Mouse (Mus musculus) adrenal gland, postnatal 25 days (tissue): ENCODE measurements around the gene Thy1. TPM values are rescaled to one million over a fixed set of nuclear protein-coding genes. Genes with fewer than 3 reads are reported as not detected.
A peak's percentile ranks its signal among the peaks of the same experiment; 100 is the strongest.

Source experiments
- DNase-seq: peaks from one replicate; pipeline ENCODE4 v3.0.0; 2021; ENCODE audit warnings: mixed read lengths
- total RNA-seq: library from RNA; stranded (reverse); gene quantifications from 2 replicates; pipeline ENCODE4 v1.2.3, GENCODE M21; 2021

The Thy1 gene
- total RNA-seq, 1 experiment from 2014 or later, result 37.7 TPM

GRCm38 (mm10) chr9:44033957-44034727 lies 9.0 kb upstream of the Thy1 start:
- DNase-seq, result no peak

DNA sequence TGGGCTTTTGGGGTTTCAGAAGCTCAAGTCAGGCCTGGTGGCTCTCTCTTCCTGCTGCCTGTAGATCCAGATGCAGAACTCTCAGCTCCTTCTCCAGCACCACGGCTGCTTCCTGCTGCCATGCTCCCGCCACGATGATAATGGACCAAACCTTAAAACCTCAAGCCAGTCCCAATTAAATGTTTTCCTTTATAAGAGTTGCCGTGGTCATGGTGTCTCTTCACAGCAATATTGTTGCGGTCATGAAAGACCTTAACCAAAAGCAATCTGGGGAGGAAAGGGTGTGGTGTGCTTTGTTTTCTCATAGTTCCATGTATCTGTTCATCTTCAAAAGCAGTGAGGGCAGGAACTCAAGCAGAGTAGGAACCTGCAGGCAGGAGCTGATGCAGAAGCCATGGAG lies 6.1 kb upstream of the Thy1 start:
- no peak for DNase-seq

- no peak for DNase-seq
These were observed 1.4 kb upstream of the Thy1 start for GRCm38 (mm10) chr9:44041511-44042395.

GRCm38 (mm10) chr9:44042396-44042680 lies 846 bp upstream of the Thy1 start:
- DNase-seq, result no peak

DNA sequence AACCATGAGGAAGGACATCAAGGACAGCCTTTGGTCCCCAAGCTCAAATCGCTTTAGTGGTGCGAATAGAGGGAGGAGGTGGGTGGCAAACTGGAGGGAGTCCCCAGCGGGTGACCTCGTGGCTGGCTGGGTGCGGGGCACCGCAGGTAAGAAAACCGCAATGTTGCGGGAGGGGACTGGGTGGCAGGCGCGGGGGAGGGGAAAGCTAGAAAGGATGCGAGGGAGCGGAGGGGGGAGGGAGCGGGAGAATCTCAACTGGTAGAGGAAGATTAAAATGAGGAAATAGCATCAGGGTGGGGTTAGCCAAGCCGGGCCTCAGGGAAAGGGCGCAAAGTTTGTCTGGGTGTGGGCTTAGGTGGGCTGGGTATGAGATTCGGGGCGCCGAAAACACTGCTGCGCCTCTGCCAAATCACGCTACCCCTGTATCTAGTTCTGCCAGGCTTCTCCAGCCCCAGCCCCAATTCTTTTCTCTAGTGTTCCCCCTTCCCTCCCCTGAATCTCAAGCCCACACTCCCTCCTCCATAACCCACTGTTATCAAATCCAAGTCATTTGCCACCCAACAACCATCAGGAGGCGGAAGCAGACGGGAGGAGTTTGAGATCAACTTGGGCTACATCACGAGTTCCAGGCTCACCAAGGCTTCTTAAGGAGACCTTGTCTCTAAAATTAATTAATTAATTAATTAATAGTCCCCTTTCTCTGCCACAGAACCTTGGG lies 683 bp downstream of the Thy1 start:
- no peak for DNase-seq

DNA sequence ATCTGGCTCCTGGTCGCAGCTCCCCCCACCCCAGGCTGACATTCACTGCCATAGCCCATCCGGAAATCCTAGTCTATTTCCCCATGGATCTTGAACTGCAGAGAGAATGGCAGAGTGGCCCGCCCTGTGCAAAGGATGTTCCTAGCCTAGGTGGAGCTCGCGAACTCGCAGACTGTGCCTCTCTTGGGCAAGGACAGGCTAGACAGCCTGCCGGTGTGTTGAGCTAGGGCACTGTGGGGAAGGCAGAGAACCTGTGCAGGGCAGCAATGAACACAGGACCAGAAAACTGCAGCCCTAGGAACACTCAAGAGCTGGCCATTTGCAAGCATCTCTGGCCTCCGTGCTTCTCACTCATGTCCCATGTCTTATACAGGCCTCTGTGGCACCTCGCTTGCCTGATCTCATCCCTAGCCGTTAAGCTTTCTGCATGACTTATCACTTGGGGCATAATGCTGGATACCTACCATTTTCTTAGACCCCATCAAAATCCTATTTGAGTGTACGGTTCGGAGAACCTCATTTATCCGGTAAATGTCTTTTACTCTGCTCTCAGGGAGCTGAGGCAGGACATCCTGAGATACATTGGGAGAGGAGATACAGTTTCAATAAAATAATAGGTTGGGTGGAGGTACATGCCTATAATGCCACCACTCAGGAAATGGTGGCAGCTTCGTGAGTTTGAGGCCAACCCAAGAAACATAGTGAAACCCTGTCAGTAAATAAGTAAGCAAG lies 1.4 kb downstream of the Thy1 start:
- DNase-seq, result no peak

DNA sequence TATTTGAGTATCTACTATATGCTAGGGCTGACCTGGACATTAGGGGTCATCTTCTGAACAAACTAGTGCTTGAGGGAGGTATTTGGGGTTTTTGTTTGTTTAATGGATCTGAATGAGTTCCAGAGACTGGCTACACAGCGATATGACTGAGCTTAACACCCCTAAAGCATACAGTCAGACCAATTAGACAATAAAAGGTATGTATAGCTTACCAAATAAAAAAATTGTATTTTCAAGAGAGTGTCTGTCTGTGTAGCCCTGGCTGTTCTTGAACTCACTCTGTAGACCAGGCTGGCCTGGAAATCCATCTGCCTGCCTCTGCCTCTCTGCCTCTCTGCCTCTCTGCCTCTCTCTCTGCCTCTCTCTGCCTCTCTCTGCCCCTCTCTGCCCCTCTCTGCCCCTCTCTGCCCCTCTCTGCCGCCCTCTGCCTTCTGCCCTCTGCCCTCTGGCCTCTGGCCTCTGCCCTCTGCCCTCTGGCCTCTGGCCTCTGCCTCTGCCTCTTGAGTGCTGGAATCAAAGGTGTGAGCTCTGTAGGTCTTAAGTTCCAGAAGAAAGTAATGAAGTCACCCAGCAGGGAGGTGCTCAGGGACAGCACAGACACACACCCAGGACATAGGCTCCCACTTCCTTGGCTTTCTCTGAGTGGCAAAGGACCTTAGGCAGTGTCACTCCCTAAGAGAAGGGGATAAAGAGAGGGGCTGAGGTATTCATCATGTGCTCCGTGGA lies 2.1 kb downstream of the Thy1 start:
- no peak for DNase-seq

DNA sequence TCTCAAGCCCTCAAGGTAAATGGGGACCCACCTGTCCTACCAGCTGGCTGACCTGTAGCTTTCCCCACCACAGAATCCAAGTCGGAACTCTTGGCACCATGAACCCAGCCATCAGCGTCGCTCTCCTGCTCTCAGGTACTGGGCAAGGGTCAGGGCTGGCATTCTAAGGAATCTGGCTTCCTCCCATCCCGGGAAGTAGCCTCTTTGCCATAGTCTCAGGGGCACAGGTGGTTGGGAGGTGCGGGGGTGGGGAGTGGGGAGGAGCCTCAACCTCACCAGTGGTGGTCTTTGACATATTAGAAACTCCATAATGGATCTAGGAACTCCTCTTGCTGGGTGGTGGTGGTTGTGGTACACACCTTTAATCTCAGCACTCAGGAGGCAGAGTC lies 2.7 kb downstream of the Thy1 start:
- DNase-seq, result no peak

GRCm38 (mm10) chr9:44046426-44046825 lies 3.2 kb downstream of the Thy1 start:
- DNase-seq, result no peak

GRCm38 (mm10) chr9:44047071-44047470 lies 3.9 kb downstream of the Thy1 start:
- DNase-seq, result no peak

DNA sequence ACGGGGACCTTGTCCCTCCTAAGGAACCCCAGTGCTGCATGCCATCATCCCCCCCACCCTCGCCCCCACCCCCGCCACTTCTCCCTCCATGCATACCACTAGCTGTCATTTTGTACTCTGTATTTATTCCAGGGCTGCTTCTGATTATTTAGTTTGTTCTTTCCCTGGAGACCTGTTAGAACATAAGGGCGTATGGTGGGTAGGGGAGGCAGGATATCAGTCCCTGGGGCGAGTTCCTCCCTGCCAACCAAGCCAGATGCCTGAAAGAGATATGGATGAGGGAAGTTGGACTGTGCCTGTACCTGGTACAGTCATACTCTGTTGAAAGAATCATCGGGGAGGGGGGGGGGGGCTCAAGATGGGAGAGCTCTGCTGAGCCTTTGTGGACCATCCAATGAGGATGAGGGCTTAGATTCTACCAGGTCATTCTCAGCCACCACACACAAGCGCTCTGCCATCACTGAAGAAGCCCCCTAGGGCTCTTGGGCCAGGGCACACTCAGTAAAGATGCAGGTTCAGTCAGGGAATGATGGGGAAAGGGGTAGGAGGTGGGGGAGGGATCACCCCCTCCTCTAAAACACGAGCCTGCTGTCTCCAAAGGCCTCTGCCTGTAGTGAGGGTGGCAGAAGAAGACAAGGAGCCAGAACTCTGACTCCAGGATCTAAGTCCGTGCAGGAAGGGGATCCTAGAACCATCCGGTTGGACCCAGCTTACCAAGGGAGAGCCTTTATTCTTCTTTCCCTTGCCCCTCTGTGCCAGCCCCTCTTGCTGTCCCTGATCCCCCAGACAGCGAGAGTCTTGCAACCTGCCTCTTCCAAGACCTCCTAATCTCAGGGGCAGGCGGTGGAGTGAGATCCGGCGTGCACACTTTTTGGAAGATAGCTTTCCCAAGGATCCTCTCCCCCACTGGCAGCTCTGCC lies 4.6 kb downstream of the Thy1 start:
- DNase-seq, result no peak

DNA sequence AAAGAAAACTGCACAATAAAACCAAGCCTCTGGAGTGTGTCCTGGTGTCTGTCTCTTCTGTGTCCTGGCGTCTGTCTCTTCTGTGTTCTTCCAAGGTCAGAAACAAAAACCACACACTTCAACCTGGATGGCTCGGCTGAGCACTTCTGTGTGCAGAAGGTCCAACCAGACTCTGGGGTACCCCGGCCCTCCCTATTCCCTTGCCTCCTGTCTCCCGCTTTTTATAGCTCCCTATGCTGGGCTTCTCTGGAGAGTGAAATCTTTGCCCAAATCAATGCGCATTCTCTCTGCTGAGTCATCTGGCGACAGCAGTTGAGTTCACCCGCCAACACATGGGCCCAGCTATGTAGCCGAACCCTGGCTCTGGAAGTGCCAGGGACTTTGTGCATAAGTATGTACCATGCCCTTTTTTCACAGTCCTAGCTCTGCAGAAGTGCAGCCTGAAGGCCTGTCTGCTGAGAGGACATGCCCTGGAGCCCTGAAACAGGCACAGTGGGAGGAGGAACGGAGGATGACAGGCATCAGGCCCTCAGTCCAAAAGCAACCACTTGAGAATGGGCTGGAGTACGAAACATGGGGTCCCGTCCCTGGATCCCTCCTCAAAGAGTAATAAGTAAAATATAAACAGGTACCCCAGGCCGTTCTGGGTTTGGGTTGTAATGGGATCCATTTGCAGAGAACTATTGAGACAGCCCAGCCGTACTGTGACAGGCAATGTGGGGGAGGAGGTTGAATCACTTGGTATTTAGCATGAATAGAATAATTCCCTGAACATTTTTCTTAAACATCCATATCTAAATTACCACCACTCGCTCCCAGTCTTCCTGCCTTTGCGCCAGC lies 5.6 kb downstream of the Thy1 start:
- no peak for DNase-seq

DNA sequence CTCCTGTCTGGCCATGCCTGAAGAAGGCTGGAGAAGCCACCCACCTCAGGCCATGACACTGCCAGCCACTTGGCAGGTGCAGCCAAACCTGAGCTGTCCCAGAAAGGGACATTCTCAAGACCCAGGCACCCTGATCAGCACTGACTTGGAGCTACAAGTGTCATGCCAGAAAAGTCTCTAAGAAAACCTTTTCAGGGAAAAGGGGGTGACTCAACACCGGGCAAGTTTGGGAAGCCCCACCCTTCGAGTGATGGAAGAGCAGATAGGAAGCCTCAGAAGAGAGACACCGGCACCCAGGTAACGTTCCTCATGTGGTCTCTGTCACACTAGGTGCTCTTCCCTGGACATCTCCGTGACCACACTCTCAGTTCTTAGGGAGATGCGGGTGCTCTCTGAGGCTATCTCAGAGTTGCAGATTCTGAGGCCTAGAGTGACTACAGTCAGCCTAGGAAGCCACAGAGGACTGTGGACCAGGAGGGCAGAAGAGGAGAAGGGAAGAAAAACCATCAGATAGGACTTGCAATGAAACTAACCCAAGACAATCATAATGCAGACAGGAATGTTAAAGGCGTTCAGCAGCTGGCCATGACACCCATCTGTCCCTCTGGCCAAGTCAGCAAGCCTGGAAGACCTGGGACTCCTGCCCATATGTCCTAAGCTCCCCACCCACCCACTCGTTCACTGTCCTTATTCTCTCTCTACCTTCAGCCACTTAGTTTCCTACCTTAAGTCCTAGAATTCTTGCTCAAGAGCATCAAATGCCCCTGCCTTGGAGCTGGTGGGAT lies 6.4 kb downstream of the Thy1 start:
- DNase-seq, result no peak

GRCm38 (mm10) chr9:44052855-44053254 lies 9.7 kb downstream of the Thy1 start:
- DNase-seq, result no peak

GRCm38 (mm10) chr9:44053936-44054335 lies 10.8 kb downstream of the Thy1 start:
- DNase-seq, result no peak

DNA sequence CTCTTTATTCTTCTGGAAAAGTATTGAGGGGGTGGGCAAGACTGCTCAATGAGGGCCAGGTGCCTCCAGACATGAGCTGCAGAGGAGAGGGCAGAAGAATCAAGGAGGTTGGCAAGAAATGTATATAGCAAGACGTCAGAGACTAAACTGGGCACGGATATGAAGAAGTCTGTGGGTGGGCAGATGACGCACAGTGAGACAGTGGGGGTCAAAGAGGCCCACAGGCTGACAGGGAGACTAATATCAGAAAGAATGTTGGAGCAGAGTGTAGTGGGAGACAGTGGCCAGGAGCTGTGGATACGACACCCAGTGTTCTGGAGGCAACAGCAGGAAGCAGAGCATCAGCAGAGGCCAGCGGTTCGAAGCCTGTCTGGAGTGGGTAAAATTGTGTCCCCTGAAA lies 15.4 kb downstream of the Thy1 start:
- no peak for DNase-seq

DNA sequence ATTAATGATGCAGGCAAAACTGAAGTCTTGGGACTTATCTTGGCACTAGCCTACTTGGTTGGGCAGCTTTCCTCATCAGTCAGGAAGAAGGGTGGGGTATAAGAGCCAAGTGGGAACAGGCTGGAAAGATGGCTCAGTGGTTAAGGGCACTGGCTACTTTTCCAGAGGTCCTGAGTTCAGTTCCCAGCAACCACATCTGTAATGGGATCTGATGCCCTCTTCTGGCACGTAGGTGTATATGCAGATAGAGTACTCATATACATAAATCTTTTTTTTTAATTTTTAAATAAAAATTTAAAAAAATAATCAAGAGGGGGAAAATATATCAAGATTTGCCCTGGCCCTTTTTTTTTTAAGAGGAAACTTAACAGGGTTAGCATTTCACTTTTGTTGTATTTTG lies 22.0 kb downstream of the Thy1 start:
- no peak for DNase-seq

DNA sequence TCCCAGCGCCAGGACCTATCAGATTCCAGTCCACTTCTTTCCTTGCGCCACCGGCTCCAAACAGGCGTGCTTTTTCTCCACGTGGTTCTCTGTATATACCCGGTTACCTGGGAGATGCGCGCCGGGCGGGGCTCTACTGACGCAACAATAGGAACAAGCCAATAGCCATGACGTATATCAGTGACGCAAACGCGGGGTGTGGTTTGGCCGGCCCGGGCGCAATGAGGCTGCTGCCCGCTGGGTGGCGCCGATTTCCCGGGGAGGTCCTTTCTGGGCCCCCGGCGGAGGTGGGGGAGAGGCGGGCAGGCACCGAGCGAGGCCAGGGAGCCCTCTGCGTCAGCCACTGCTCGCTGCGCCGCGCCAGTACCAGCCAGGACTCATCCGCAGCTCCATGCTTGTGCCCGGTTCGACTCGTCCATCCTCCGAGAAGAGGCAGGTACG lies 23.6 kb downstream of the Thy1 start, which contains the start of gene Usp2:
Usp2 (plus strand) TSS at position 237 of the 441 bp plus-strand sequence.
- peak; percentile 99 for DNase-seq
